Mouse (Mus musculus) lung, embryonic 16.5 days (tissue): ENCODE data around the gene Serpine1. TPM values are rescaled to one million over a fixed set of nuclear protein-coding genes. Genes with fewer than 3 reads are reported as not detected.

Source experiments
- ATAC-seq: fragments of 200-750 bp; cut with Nextera tagmentation; 2 replicates; pipeline ENCODE4 v1.8.0; 2017; ENCODE audit warnings: low read depth, mild to moderate bottlenecking, moderate library complexity
- H3K27ac ChIP-seq: fragments of 300-500 bp; sonication (generic); 2 replicates; pipeline ENCODE4 v1.5.1; 2014; ENCODE audit warnings: mild to moderate bottlenecking, control low read depth, low read length
- H3K27me3 ChIP-seq: fragments of 300-500 bp; sonication (generic); 2 replicates; pipeline ENCODE4 v1.6.1; 2014; ENCODE audit warnings: low read depth, low read length, mixed read lengths; ENCODE audit not compliant: control insufficient read depth, insufficient read depth
- H3K36me3 ChIP-seq: fragments of 300-500 bp; sonication (generic); 2 replicates; pipeline ENCODE4 v1.6.1; 2014; ENCODE audit warnings: low read length; ENCODE audit not compliant: control insufficient read depth, insufficient read depth
- H3K4me1 ChIP-seq: fragments of 300-500 bp; sonication (generic); replicated peaks from 2 replicates; pipeline ENCODE4 v1.6.1; 2014; ENCODE audit warnings: low read length, mixed read lengths; ENCODE audit not compliant: control insufficient read depth, insufficient read depth
- H3K4me2 ChIP-seq: fragments of 300-500 bp; sonication (generic); 2 replicates; pipeline ENCODE4 v1.6.1; 2014; ENCODE audit warnings: low read depth, low read length, control low read depth
- H3K4me3 ChIP-seq: fragments of 300-500 bp; sonication (generic); 2 replicates; pipeline ENCODE4 v1.5.1; 2014; ENCODE audit warnings: mild to moderate bottlenecking, low read length, control low read depth
- H3K9ac ChIP-seq: fragments of 300-500 bp; sonication (generic); 2 replicates; pipeline ENCODE4 v1.6.1; 2014; ENCODE audit warnings: low read length, control low read depth
- H3K9me3 ChIP-seq: fragments of 300-500 bp; sonication (generic); 2 replicates; pipeline ENCODE4 v1.6.1; 2016; ENCODE audit warnings: low read length; ENCODE audit not compliant: control insufficient read depth
- WGBS: fragments of 180-500 bp; shearing (Covaris S2); extraction: QIAGEN DNeasy Blood & Tissue Kit; methylation state at CpG from one replicate; pipeline ENCODE4 v1.1.7; 2014; 5-methylcytosine and 5-hydroxymethylcytosine counted together
- polyA plus RNA-seq: library from polyadenylated mRNA; unstranded; fragments of >200 nt; fragmentation: Nextera tagmentation; extraction: Ambion mirVana; gene quantifications from 2 replicates; pipeline ENCODE4 v1.2.1, GENCODE M21; 2015

Gene Serpine1
- polyA plus RNA-seq, 1 experiment from 2014 or later = 0.93 TPM

DNA sequence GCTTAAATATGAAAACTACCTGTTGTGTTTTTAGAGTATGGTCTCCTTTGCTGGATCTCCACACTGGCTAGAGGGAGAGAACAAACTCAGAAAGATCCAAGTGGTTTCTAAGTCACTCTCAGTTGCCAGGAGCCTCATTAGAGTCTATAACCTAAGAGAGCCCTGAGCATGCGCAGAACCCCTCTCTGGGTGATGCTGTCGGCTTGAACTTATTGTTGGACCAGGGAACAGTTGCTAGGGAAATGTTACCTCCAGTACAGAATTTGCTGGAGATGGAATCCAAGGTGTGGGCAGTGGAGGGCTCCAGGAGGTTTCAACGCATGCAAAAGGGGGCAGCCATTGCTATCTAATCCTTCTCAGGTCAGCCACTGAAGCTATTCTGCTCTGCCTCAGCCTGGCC is 47.8 kb downstream of the Serpine1 start:
- Histone ChIP-seq H3K27me3 (peaks cover 49% of the 10 kb centered on the region), H3K4me1 (no peaks in the 10 kb centered on the region)

DNA sequence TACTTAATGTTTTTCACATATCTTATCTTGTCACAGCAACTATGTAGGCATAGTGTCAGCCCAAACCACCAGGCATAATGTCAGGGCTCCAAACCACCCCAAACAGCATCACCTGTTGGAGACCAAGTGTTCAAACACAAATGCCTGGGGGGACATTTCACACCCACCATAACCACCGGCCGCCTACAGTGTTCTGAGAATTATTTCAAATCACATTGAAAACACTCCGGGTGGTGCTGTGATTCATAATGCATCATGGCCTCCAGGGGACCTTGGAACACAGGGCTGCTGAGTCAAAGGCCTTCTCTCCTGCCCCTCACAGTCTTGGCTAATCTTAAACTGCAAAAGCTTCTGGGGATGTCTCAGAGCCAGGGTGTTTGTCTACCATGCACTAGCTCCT is 56.2 kb downstream of the Serpine1 start:
- no peak overlapping the region for H3K4me3 ChIP-seq
- ATAC-seq = no peak
- H3K9ac ChIP-seq = no peak overlapping the region
- no peaks in the 10 kb centered on the region for H3K4me1 ChIP-seq
- peaks cover 5% of the 10 kb centered on the region; the same call in 1 of the 2 replicates for H3K9me3 ChIP-seq
- no peak overlapping the region for H3K27ac ChIP-seq
- H3K27me3 ChIP-seq = no peaks in the 10 kb centered on the region; the same call in 1 of the 2 replicates
- no peaks in the 10 kb centered on the region for H3K36me3 ChIP-seq
- no peak overlapping the region for H3K4me2 ChIP-seq
- 92% methylated on average over 3 of the region's 3 CpGs for WGBS

More for the DNA sequence above, 47.8 kb downstream of the Serpine1 start:
- H3K4me3 ChIP-seq = no peak overlapping the region
- no peak overlapping the region for H3K27ac ChIP-seq
- H3K9me3 ChIP-seq = no peaks in the 10 kb centered on the region
- WGBS = 46% methylated on average over 3 of the region's 3 CpGs
- H3K9ac ChIP-seq = no peak overlapping the region
- ATAC-seq = no peak
- no peak overlapping the region for H3K4me2 ChIP-seq
- H3K36me3 ChIP-seq = no peaks in the 10 kb centered on the region

DNA sequence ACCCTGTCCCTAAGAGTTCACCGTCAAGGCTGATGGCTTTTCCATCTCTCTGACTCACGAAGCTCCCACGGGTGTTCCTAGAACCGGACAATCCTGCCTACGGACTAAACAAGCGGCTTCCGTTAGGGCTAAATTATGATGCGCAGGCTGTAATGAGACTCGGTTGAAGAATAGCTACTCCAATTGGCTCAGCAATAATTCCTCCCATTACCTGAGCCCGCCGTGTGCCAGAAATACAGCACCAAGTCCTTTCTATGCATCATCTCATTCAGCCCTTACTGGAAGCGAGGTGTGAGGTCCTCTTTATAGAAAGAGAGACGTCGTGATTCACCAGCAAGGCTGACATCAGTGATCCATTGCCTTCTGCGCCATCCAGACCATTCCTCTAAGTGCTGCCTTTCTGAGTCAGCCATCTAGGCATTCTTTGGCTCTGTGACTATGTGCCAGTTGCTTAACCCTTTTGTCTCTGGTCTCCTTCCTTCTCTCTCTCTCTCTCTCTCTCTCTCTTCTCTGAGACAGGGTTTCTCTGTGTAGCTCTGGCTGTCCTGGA is 59.6 kb downstream of the Serpine1 start:
- no peak overlapping the region for H3K27ac ChIP-seq
- H3K9me3 ChIP-seq = peaks cover 5% of the 10 kb centered on the region; the same call in 1 of the 2 replicates
- H3K4me3 ChIP-seq = no peak overlapping the region
- H3K27me3 ChIP-seq = no peaks in the 10 kb centered on the region
- WGBS = 69% methylated on average over 15 of the region's 15 CpGs
- no peaks in the 10 kb centered on the region for H3K36me3 ChIP-seq
- H3K9ac ChIP-seq = no peak overlapping the region
- H3K4me1 ChIP-seq = no peaks in the 10 kb centered on the region
- no peak overlapping the region for H3K4me2 ChIP-seq
- ATAC-seq = no peak

Other genes with a start within 250 kb of the Serpine1 start
- gene Col26a1, start 189.1 kb downstream of the Serpine1 start, polyA plus RNA-seq = 5.9 and 7.2 TPM in 2 replicates
- 92.8 and 93.7 TPM in 2 replicates for gene Ift22, start 164.1 kb downstream of the Serpine1 start, polyA plus RNA-seq
- gene Fis1, start 119.0 kb downstream of the Serpine1 start, polyA plus RNA-seq = 286 and 300 TPM in 2 replicates
- gene Cldn15, start 105.7 kb downstream of the Serpine1 start, polyA plus RNA-seq = 5.1 and 6.2 TPM in 2 replicates
- gene Plod3, start 85.2 kb downstream of the Serpine1 start, polyA plus RNA-seq = 56.1 and 63.0 TPM in 2 replicates
- gene Znhit1, start 84.2 kb downstream of the Serpine1 start, polyA plus RNA-seq = 113 and 115 TPM in 2 replicates
- 0.13 TPM in 1 of 2 replicates, not detected in the other for gene Vgf, start 45.9 kb downstream of the Serpine1 start, polyA plus RNA-seq
- gene Ap1s1, start 26.1 kb downstream of the Serpine1 start, polyA plus RNA-seq = 191 and 206 TPM in 2 replicates
- gene Trim56, start 43.9 kb upstream of the Serpine1 start, polyA plus RNA-seq = 12.2 and 13.5 TPM in 2 replicates
- gene Muc3, start 77.1 kb upstream of the Serpine1 start, polyA plus RNA-seq = 0.70 TPM in 1 of 2 replicates, not detected in the other
- 0.11 TPM in 1 of 2 replicates, not detected in the other for gene Muc3a, start 140.1 kb upstream of the Serpine1 start, polyA plus RNA-seq
- gene Ache, start 215.3 kb upstream of the Serpine1 start, polyA plus RNA-seq = 1.9 and 2.6 TPM in 2 replicates
- gene Ufsp1, start 222.4 kb upstream of the Serpine1 start, polyA plus RNA-seq = 5.1 and 5.6 TPM in 2 replicates
- 141 and 144 TPM in 2 replicates for gene Srrt, start 235.4 kb upstream of the Serpine1 start, polyA plus RNA-seq
- 90.5 and 94.0 TPM in 2 replicates for gene Trip6, start 242.1 kb upstream of the Serpine1 start, polyA plus RNA-seq